Mouse (Mus musculus): ENCODE measurements around the gene Kcnj14. TPM values are rescaled to one million over a fixed set of nuclear protein-coding genes. Genes with fewer than 3 reads are reported as not detected.

The Kcnj14 gene
- polyA plus RNA-seq (2016; fragmentation: Nextera tagmentation; extraction: Ambion mirVana), result 0.86 and 0.87 TPM in 2 replicates

- no peak within 1 kb of the TSS for H3K27ac ChIP-seq
- peaks cover 2% of the 10 kb centered on the region for H3K4me1 ChIP-seq
- no peak within 1 kb of the TSS for H3K9ac ChIP-seq
- WGBS, result 79% methylated on average over 7 of the region's 7 CpGs
- no peak within 1 kb of the TSS for H3K4me2 ChIP-seq (replicated peaks)
- peaks cover 5% of the 10 kb centered on the region for H3K27me3 ChIP-seq (replicated peaks)
- no peak for ATAC-seq (ENCODE audit: low FRiP score, low read depth)
- no peaks in the 10 kb centered on the region for H3K9me3 ChIP-seq
- peaks cover 57% of the 10 kb centered on the region for H3K36me3 ChIP-seq
- H3K4me3 ChIP-seq, result no peak within 1 kb of the TSS
These were observed at the start of gene Kcnj14 for GRCm38 (mm10) chr7:45824598-45824997. Kcnj14 (minus strand) TSS chr7:45824782.

GRCm38 (mm10) chr7:45873061-45873947, 48.7 kb upstream of the Kcnj14 start:
- peak overlapping the region; percentile 89 for H3K9ac ChIP-seq
- peak; percentile 27 for ATAC-seq (ENCODE audit: low FRiP score, low read depth)
- 2% methylated on average over 28 of the region's 28 CpGs for WGBS

GRCm38 (mm10) chr7:45872624-45873023, 48.0 kb upstream of the Kcnj14 start, which contains the start of gene Kdelr1:
Kdelr1 (plus strand) TSS chr7:45872772.
- under 1% methylated on average over 18 of the region's 18 CpGs for WGBS
- H3K4me3 ChIP-seq, result peak within 1 kb of the TSS; percentile 65
- H3K36me3 ChIP-seq, result peaks cover 27% of the 10 kb centered on the region
- H3K9me3 ChIP-seq, result no peaks in the 10 kb centered on the region
- H3K4me1 ChIP-seq, result peaks cover 53% of the 10 kb centered on the region
- H3K4me2 ChIP-seq (replicated peaks), result peak within 1 kb of the TSS; percentile 88
- peak within 1 kb of the TSS; percentile 89 for H3K9ac ChIP-seq
- peaks cover 45% of the 10 kb centered on the region for H3K27me3 ChIP-seq (replicated peaks)
- ATAC-seq (ENCODE audit: low FRiP score, low read depth), result peak; percentile 53
- peak within 1 kb of the TSS; percentile 29 for H3K27ac ChIP-seq

More at GRCm38 (mm10) chr7:45873061-45873947, 48.7 kb upstream of the Kcnj14 start:
- H3K27me3 ChIP-seq (replicated peaks), result peaks cover 38% of the 10 kb centered on the region
- no peaks in the 10 kb centered on the region for H3K9me3 ChIP-seq
- peak overlapping the region; percentile 65 for H3K4me3 ChIP-seq
- peak overlapping the region; percentile 29 for H3K27ac ChIP-seq
- H3K4me2 ChIP-seq (replicated peaks), result peak overlapping the region; percentile 88
- H3K36me3 ChIP-seq, result peaks cover 31% of the 10 kb centered on the region
- peaks cover 47% of the 10 kb centered on the region for H3K4me1 ChIP-seq

GRCm38 (mm10) chr7:45870282-45871058, 45.9 kb upstream of the Kcnj14 start:
- Histone ChIP-seq H3K27ac (no peak overlapping the region), H3K4me1 (peaks cover 70% of the 10 kb centered on the region), H3K27me3 (replicated peaks) (peaks cover 61% of the 10 kb centered on the region), H3K36me3 (peaks cover 6% of the 10 kb centered on the region; the same call in 1 of the 2 replicates), H3K9ac (peak overlapping the region; percentile 36), H3K4me2 (replicated peaks) (peak overlapping the region; percentile 85), H3K9me3 (no peaks in the 10 kb centered on the region), H3K4me3 (peak overlapping the region; percentile 27)
- ATAC-seq (ENCODE audit: low FRiP score, low read depth), result no peak
- WGBS, result 3% methylated on average over 30 of the region's 30 CpGs

GRCm38 (mm10) chr7:45869787-45870186, 45.2 kb upstream of the Kcnj14 start:
- Histone ChIP-seq H3K4me2 (replicated peaks) (peak overlapping the region; percentile 85), H3K36me3 (0 out of 2 replicates have a peak, but pooled peaks cover 4% of the 10 kb centered on the region), H3K9me3 (no peaks in the 10 kb centered on the region), H3K9ac (peak overlapping the region; percentile 36), H3K4me1 (peaks cover 66% of the 10 kb centered on the region), H3K27me3 (replicated peaks) (peaks cover 64% of the 10 kb centered on the region), H3K27ac (no peak overlapping the region), H3K4me3 (peak overlapping the region; percentile 27)
- WGBS, result 7% methylated on average over 14 of the region's 14 CpGs
- no peak for ATAC-seq (ENCODE audit: low FRiP score, low read depth)

DNA sequence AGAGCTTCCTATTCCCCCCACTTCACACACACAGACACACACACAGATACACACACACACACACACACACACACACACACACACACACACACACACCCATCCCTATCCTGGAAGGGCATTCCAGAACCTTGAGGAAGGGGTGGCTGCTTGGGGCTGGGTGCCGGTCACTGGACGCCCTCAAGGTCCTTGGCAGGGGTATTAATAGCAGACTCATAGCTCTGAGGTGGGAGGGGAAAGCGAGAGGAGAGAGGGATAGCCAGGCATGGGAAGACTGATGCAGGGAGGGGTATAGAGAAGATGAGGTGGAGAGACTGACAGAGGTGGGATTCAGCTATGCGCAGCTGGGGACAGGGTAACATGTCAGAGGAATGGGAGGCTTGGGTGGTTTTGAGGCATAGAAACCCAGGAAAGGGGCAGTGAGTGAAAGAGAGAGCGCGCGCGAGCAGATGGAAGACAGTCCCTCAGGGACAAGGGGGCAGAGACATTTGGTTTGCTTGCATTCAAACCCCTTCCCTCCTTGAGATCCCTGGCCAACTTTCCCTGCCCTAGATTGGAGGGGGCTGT, 44.6 kb upstream of the Kcnj14 start:
- Histone ChIP-seq H3K4me3 (peak overlapping the region; percentile 27), H3K27ac (no peak overlapping the region), H3K9me3 (no peaks in the 10 kb centered on the region), H3K9ac (peak overlapping the region; percentile 36), H3K4me2 (replicated peaks) (peak overlapping the region; percentile 85), H3K4me1 (peaks cover 61% of the 10 kb centered on the region), H3K36me3 (no peaks in the 10 kb centered on the region), H3K27me3 (replicated peaks) (peaks cover 64% of the 10 kb centered on the region)
- ATAC-seq (ENCODE audit: low FRiP score, low read depth), result no peak
- WGBS, result 7% methylated on average over 8 of the region's 8 CpGs

DNA sequence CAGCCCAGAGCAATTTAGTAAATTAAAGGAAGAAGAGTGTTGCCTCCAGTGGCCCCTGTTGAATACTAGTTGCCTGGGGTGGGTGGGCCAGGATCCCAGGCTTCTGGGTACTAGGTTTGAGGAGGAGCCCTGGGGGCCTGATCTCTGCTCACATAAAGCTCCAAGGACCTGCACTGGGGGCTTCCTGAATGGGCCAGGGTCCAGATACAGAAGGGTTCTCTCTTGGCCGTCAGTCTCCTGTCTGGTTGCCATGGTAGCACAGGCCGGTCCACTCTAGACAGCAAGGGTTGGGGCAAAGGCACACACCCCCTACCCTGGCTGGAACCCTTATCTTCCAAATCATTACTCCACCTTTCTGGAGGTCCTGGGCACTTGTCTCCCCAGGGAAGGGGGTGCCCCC, 43.3 kb upstream of the Kcnj14 start:
- Histone ChIP-seq H3K4me2 (replicated peaks) (peak overlapping the region; percentile 85), H3K9ac (peak overlapping the region; percentile 33; the same call in 1 of the 2 replicates), H3K27me3 (replicated peaks) (peaks cover 64% of the 10 kb centered on the region), H3K4me1 (peaks cover 53% of the 10 kb centered on the region), H3K4me3 (no peak overlapping the region), H3K36me3 (no peaks in the 10 kb centered on the region), H3K27ac (no peak overlapping the region), H3K9me3 (no peaks in the 10 kb centered on the region)
- no peak for ATAC-seq (ENCODE audit: low FRiP score, low read depth)
- 9% methylated on average over 2 of the region's 2 CpGs for WGBS

DNA sequence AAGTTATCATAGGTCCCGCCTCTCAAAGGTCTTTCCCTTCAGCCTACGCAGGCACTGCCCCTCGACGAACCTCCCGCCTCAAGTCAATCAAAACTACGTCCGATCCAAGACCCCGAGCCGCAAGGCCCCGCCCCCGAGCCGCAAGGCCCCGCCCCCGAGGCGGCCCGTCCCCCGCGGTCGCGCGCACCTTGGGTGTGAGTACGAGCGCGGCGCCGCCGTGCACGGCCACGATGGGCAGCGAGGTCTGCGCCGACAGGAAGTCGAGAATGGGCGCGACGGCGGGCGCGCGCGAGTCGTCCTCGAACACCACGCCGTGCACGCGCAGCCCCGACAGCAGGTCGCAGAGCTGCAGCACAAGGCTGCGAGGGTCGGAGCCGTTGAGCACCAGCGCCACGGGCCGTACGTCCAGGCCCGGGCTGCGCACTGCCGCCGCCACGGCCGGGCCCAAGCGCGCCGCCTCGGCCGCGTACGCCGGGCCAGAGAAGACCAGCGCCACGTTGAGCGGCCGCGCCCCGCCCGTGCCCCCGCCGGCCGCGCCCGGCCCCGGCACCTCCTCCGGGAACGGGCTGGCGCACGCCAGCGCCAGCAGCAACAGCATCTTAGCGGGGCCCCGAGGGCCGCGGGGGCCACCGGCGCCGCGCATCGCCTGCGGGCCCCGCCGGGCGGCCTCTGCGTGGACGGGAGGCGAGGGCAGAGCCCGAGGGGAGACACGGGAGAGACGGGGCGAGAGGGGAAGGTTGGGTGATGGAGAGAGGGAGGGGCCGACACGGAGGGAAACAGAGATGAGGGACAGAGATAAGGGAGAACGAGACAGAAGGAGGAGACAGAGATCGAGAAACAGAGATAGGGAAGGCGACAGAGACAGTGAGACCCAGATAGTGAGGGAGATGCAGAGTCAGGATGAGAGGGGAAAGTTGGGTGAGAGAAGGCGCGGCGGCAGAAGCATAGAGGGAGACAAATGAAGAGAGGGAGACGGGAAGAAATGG, 41.6 kb upstream of the Kcnj14 start:
- 1% methylated on average over 117 of the region's 117 CpGs for WGBS
- peak overlapping the region; percentile 20; the same call in 1 of the 2 replicates for H3K27ac ChIP-seq

GRCm38 (mm10) chr7:45864435-45864834, 39.9 kb upstream of the Kcnj14 start:
- no peaks in the 10 kb centered on the region for H3K9me3 ChIP-seq
- no peak overlapping the region for H3K27ac ChIP-seq
- H3K4me1 ChIP-seq, result peaks cover 46% of the 10 kb centered on the region
- no peak overlapping the region for H3K9ac ChIP-seq
- no peaks in the 10 kb centered on the region for H3K36me3 ChIP-seq
- ATAC-seq (ENCODE audit: low FRiP score, low read depth), result no peak
- 63% methylated on average over 3 of the region's 3 CpGs for WGBS
- peaks cover 50% of the 10 kb centered on the region for H3K27me3 ChIP-seq (replicated peaks)
- no peak overlapping the region for H3K4me3 ChIP-seq
- no peak overlapping the region for H3K4me2 ChIP-seq (replicated peaks)

More for the DNA sequence above, 41.6 kb upstream of the Kcnj14 start:
- H3K4me3 ChIP-seq, result peak overlapping the region; percentile 62
- no peaks in the 10 kb centered on the region for H3K9me3 ChIP-seq
- H3K4me2 ChIP-seq (replicated peaks), result peak overlapping the region; percentile 85
- peaks cover 68% of the 10 kb centered on the region for H3K27me3 ChIP-seq (replicated peaks)
- peak; percentile 12 for ATAC-seq (ENCODE audit: low FRiP score, low read depth)
- peaks cover 51% of the 10 kb centered on the region for H3K4me1 ChIP-seq
- H3K36me3 ChIP-seq, result no peaks in the 10 kb centered on the region
- peak overlapping the region; percentile 88 for H3K9ac ChIP-seq

GRCm38 (mm10) chr7:45862804-45863203, 38.2 kb upstream of the Kcnj14 start:
- Histone ChIP-seq H3K4me1 (peaks cover 33% of the 10 kb centered on the region), H3K4me3 (no peak overlapping the region), H3K36me3 (no peaks in the 10 kb centered on the region), H3K9ac (no peak overlapping the region), H3K9me3 (no peaks in the 10 kb centered on the region), H3K4me2 (replicated peaks) (no peak overlapping the region), H3K27me3 (replicated peaks) (peaks cover 46% of the 10 kb centered on the region), H3K27ac (no peak overlapping the region)
- no peak for ATAC-seq (ENCODE audit: low FRiP score, low read depth)
- WGBS, result 84% methylated on average over 7 of the region's 7 CpGs

GRCm38 (mm10) chr7:45859008-45859407, 34.4 kb upstream of the Kcnj14 start:
- Histone ChIP-seq H3K27me3 (replicated peaks) (peaks cover 46% of the 10 kb centered on the region), H3K9me3 (no peaks in the 10 kb centered on the region), H3K27ac (no peak overlapping the region), H3K9ac (no peak overlapping the region), H3K4me3 (no peak overlapping the region), H3K36me3 (no peaks in the 10 kb centered on the region), H3K4me2 (replicated peaks) (0 out of 2 replicates have a peak overlapping the region, but pooled peaks have one; percentile 1), H3K4me1 (peaks cover 23% of the 10 kb centered on the region)
- no peak for ATAC-seq (ENCODE audit: low FRiP score, low read depth)
- 77% methylated on average over 4 of the region's 4 CpGs for WGBS
